Mouse (Mus musculus): ENCODE data around the gene Cript.

DNA sequence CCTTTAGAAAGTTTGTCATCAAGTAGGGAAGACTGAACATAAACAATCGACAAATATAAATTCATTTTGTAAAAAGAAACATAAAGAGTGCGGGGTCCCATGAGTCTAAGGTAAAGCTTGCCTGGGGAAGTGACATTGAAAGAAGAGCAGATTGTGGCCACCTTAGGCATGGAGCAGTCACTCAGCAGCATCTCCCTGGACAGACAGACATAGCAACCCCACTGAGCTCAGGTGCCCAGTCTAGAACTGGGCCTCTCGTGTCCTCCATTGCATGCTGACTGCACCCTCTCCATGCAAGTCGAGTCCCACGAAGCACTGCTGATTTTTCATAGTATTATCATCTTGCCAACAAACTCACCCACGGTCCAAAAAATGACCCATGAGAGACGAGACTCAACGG is 19.4 kb downstream of the Cript start:
- TF ChIP-seq POLR2A (IDR thresholded peaks at IDR 0.05; ENCODE audit: borderline replicate concordance, control insufficient read depth, low read depth, low read length) = no peak
- TF ChIP-seq CTCF (IDR thresholded peaks at IDR 0.05; ENCODE audit: control insufficient read depth, insufficient read depth, low read length) = no peak

Data from bone marrow, adult 2 months (tissue).